Mouse (Mus musculus) spleen, adult 12 weeks (tissue): ENCODE results near the gene Vmn1r143.
"Not testable (repeated sequence)": the region's sequence is repeated elsewhere in the genome, so short reads cannot be mapped to it uniquely, and the experiment has no call there.

Experiments
- DNase-seq: peaks from one replicate; pipeline ENCODE4 v3.0.0; 2022; ENCODE audit warnings: low spot score

Gene Vmn1r143

DNA sequence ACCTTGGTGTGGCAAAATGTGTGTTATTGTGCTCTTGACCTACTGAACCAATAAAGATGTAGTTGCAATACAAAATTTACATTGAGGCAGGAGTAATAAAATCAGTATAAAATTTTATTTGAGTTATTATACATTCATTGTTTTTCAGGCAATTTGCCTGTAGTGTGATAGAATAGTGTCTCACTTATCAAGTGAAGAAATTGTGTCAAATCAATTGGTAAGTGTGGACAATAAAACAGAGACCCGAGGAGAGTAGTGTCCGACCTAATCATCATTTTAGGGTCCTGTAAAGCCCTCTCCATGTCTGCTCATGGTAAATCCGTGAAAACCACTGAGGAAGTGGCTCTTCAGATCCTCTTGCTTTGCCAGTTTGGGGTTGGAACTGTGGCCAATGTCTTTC lies at the start of gene Vmn1r143:
Gene Vmn1r143 (plus strand): TSS at position 301 of the 400 bp plus-strand sequence.
- DNase-seq, result not testable (repeated sequence)

DNA sequence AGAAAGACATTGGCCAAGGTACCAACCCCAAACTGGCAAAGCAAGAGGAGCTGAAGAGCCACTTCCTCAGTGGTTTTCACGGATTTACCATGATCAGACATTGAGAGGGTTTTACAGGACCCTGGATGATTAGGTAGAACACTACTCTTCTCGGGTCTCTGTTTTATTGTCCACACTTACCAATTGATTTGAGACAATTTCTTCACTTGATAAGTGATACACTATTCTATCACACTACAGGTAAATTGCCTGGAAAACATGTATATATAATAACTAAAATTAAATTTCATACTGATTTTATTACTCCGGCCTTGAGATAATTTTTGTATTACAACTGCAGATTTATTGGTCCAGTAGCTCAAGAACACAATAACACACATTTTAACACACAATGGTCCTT lies 25.2 kb upstream of the Vmn1r143 start, which contains the start of gene Vmn1r142:
Gene Vmn1r142 (minus strand): TSS at position 101 of the 400 bp plus-strand sequence.
- DNase-seq, result not testable (repeated sequence)

DNA sequence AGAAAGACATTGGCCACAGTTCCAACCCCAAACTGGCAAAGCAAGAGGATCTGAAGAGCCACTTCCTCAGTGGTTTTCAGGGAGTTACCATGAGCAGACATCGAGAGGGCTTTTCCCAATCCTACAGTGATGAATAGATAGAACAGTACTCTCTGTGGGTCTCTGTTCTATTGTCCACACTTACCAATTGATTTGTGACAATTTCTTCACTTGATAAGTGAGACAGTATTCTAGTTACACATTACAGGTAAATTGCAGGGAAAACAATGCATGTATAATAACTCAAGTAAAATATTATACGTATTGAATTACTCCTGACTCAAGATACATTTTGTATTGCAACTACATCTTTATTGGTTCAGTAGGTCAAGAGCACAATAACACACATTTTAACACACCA lies 12.0 kb downstream of the Vmn1r143 start, which contains the start of gene Gm8653:
Gene Gm8653 (minus strand): TSS at position 101 of the 400 bp plus-strand sequence.
- not testable (repeated sequence) for DNase-seq

DNA sequence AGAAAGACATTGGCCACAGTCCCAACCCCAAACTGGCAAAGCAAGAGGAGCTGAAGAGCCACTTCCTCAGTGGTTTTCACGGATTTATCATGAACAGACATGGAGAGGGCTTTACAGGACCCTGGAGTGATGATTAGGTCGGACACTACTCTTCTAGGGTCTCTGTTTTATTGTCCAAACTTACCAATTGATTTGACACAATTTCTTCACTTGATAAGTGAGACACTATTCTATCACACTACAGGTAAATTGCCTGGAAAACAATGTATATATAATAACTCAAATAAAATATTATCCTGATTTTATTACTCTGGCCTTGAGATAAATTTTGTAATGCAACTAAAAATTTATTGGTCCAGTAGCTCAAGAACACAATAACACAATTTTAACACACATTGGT lies 40.2 kb downstream of the Vmn1r143 start, which contains the start of gene Gm8453:
Gene Gm8453 (minus strand): TSS at position 101 of the 400 bp plus-strand sequence.
- not testable (repeated sequence) for DNase-seq
